Mouse (Mus musculus) cerebellum, adult 2 months (tissue): ENCODE data around the gene Arpp21. TPM values are rescaled to one million over a fixed set of nuclear protein-coding genes. Genes with fewer than 3 reads are reported as not detected.

ENCODE experiments used
- DNase-seq, 2 experiments: peaks; one replicate each; pipeline ENCODE4 v3.0.0; 2021
- H3K27ac ChIP-seq: fragments of 200-500 bp; 2 replicates; pipeline ENCODE4 v1.5.1; 2012; ENCODE audit warnings: low read length, control low read depth, inconsistent platforms; ENCODE audit not compliant: insufficient read depth
- H3K27me3 ChIP-seq: fragments of 200-500 bp; 2 replicates; pipeline ENCODE4 v1.6.1; 2012; ENCODE audit warnings: inconsistent platforms, mild to moderate bottlenecking, low read length, moderate library complexity; ENCODE audit not compliant: control insufficient read depth, insufficient read depth
- H3K4me1 ChIP-seq: fragments of 200-500 bp; 2 replicates; pipeline ENCODE4 v1.6.1; 2011; ENCODE audit warnings: low read length; ENCODE audit not compliant: control insufficient read depth, insufficient read depth
- H3K4me3 ChIP-seq: fragments of 200-500 bp; replicated peaks from 2 replicates; pipeline ENCODE3; 2011; ENCODE audit warnings: mild to moderate bottlenecking, low read depth, low read length, control low read depth; ENCODE audit not compliant: insufficient read depth
- CTCF ChIP-seq: fragments of 200-500 bp; IDR thresholded peaks from 2 replicates; pipeline ENCODE4 v1.5.1; 2011; ENCODE audit warnings: low read depth, mild to moderate bottlenecking, control low read depth, low read length, moderate library complexity, borderline replicate concordance; ENCODE audit not compliant: insufficient read depth
- POLR2A ChIP-seq: fragments of 200-500 bp; IDR thresholded peaks from 2 replicates; pipeline ENCODE4 v1.6.1; 2011; ENCODE audit warnings: low read length, control low read depth, borderline replicate concordance; ENCODE audit not compliant: insufficient read depth
- WGBS: fragments of 180-500 bp; shearing (Covaris S2); methylation state at CpG from one replicate; pipeline ENCODE4 v1.1.7; 2018; 5-methylcytosine and 5-hydroxymethylcytosine counted together
- polyA plus RNA-seq: library from polyadenylated mRNA; depleted of rRNA; stranded (reverse); fragments of >200 nt; gene quantifications from 2 replicates; pipeline ENCODE4 v1.2.3, GENCODE M21; 2012

Arpp21 gene
- polyA plus RNA-seq, 1 experiment, result 116 TPM

DNA sequence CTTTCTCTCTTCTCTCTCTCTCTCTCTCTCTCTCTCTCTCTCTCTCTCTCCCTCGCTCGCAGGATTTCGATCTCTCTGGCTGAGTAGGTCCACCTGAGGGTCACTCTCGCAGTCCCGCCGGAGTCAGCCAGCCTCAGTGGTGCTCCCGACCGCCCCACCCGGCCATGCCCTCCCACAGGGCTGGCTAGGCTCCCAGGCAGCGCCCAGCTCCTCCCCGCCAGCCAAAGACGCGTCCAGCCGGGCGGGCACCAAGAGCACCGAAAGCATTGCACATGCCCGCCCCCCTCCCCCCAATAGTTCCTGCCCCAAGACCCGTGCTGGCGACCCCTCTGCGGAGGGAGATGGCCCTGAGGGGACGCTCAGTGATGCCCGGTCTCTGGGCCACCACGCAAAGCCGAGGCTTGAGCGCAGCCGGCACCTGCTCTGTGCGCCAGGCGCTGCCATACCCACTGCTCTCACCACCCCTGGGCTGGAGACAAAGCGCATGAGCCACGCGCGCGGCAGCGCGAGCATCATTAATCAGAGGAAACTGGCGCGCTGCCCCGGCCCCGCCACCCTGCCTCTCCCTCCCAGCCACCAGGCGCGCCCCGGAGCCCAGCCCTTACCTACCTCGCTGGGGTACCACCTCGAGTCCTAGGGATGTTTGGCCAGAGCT lies 570 bp downstream of the Arpp21 start:
- peaks cover 9% of the 10 kb centered on the region; the same call in 1 of the 2 replicates for H3K4me1 ChIP-seq
- peak overlapping the region; percentile 99 for H3K27ac ChIP-seq
- WGBS, result under 1% methylated on average over 42 of the region's 44 CpGs
- no peaks in the 10 kb centered on the region for H3K27me3 ChIP-seq
- H3K4me3 ChIP-seq, result peak overlapping the region; percentile 91
- DNase-seq, result peak; percentile 93 to 94
- TF ChIP-seq POLR2A (no peak; the same call in 1 of the 2 replicates), CTCF (no peak)

DNA sequence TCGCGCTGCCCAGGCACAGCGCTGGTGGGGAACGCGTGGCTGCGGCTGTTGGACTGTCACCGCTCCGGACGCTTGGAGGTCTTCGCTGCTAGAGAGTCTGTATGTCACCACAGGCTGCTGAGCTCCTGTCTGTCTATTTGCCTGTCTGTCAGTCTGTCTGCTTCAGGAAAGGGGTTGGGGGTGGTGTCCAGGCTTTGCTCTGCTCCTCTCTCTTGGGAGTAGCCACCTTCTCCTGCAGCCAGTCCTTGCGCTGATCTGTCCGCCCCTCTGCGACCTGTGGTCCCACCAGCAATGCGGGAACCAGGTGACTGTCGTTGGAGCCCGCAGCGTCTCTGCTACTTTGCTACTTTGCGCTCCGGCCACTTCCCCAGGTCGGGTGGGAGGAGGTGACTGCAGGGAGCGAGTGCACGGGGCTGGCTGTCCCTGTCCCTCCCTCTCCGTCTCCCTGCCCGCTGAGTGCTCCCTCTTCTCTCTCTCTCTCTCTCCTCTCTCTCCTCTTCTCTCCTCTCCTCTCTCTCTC lies 1.2 kb downstream of the Arpp21 start:
- H3K4me1 ChIP-seq, result peaks cover 9% of the 10 kb centered on the region; the same call in 1 of the 2 replicates
- 0% methylated on average over 24 of the region's 24 CpGs for WGBS
- peak overlapping the region; percentile 99 for H3K27ac ChIP-seq
- H3K27me3 ChIP-seq, result no peaks in the 10 kb centered on the region
- peak; percentile 86 to 87 for DNase-seq
- peak overlapping the region; percentile 91 for H3K4me3 ChIP-seq
- peak; percentile 81; the same call in 1 of the 2 replicates for TF ChIP-seq POLR2A
- no peak for TF ChIP-seq CTCF

DNA sequence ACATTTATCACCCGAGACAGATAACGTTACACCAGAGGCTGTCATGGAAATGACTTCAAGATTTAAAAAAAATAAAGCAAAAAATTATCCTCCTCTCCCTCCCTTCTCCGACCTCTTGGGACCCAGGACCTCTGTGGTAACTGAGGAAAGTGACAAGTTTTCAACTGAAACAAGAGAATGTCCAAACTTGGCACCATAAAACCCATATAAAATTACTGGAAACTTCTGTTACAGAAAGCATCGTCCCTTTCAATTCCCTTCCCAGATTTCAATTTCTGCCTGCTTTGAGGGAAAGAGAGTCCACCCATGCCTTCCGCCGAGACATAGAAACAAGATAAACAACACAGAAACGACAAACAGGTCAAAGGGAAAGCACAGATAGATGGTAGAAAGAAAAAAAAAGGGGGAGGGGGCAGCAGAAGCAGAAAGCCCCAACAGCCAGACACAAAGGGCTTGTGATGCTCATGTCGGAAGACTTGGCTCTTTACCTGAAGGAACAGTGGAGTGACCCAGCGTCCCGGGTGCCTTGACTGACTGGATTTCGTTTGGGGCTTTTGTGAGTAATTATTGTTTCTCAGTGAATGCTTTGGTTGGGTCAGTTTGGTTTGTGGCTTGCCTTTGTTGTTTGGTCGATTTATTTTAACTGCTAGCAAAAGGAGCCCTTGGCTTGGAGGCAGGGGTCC lies 1.8 kb downstream of the Arpp21 start:
- no peak for DNase-seq
- H3K4me3 ChIP-seq, result peak overlapping the region; percentile 91
- H3K4me1 ChIP-seq, result peaks cover 9% of the 10 kb centered on the region; the same call in 1 of the 2 replicates
- WGBS, result 3% methylated on average over 12 of the region's 12 CpGs
- TF ChIP-seq POLR2A (no peak), CTCF (no peak)
- peak overlapping the region; percentile 99 for H3K27ac ChIP-seq
- no peaks in the 10 kb centered on the region for H3K27me3 ChIP-seq

DNA sequence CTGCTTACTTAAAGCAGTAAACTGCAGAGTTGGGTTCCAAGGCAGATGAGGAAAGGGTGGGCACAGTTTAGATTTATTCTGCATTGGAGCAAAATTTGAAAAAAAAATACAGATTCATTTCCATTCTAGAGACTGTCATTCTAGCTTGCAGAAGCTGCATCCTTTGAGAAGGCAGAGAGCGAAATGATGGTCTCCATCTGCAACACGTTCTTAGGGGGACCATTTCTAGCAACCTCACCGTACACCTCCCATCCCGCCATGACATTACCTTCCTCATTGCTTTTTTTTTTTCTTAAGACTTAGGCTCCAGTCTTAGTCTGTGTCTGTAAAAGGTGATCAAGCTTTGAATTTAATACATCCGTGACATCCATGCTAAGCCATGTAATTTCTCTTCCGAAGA lies 2.4 kb downstream of the Arpp21 start:
- Histone ChIP-seq H3K27ac (peak overlapping the region; percentile 99; the same call in 1 of the 2 replicates), H3K4me1 (peaks cover 7% of the 10 kb centered on the region; the same call in 1 of the 2 replicates), H3K4me3 (peak overlapping the region; percentile 91), H3K27me3 (no peaks in the 10 kb centered on the region)
- TF ChIP-seq POLR2A, result no peak
- TF ChIP-seq CTCF, result no peak
- no peak for DNase-seq
- WGBS, result 9% methylated on average over 6 of the region's 6 CpGs

DNA sequence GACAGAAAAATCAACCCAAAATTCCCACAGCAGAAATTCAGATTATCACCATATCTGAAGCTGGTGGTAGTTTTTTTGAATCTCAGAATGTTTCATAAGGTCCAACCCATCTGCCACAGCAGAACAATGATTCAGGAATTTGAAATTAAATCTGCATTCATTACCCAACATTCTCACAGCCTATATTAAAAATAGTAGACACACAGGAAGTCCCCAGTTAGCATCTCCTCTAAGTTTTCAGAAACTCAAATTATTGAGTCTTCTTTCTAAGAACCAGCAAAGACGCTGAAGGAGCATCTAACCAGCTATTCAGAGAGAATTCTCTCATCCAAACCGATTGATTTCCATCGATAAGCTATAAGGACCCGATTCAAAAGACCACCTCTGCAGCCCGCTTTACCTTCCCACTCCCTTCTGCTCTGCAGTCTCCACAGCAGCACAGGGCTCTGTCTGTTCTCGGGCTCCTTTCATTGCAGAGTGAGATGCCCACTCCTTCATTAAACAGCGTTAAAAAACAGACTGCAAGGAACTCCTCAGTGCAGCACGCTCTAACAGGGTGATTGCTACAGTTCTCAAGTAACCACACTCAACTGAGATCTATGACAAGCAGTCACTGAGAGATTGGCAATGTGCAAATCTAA lies 3.7 kb downstream of the Arpp21 start:
- 12% methylated on average over 8 of the region's 8 CpGs for WGBS
- Histone ChIP-seq H3K27me3 (no peaks in the 10 kb centered on the region), H3K27ac (peak overlapping the region; percentile 99)

DNA sequence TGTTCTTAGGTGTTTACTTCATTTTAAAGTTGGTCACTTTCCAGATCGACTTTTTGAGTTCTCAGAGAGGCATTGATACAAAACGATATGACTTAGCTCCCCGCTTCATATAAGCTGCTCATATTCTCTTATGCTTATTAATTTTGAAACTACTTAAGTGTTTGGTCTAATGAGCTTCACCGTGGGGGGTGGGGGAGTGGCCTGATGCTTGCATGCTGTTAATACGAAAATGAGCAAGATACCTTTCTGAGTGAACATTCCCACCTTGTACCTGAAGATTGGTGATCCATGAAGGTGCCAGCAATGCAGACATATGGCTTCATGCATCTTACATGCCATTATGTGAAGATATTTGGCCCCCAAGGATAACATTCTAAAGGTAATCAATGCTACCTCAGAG lies 4.4 kb downstream of the Arpp21 start:
- no peaks in the 10 kb centered on the region for H3K27me3 ChIP-seq
- peak; percentile 51 to 66 for DNase-seq
- H3K4me3 ChIP-seq, result peak overlapping the region; percentile 91
- H3K4me1 ChIP-seq, result peaks cover 13% of the 10 kb centered on the region
- TF ChIP-seq POLR2A, result no peak
- 9% methylated on average over 5 of the region's 5 CpGs for WGBS
- peak overlapping the region; percentile 39; the same call in 1 of the 2 replicates for H3K27ac ChIP-seq

More for the DNA sequence above, 3.7 kb downstream of the Arpp21 start:
- peak; percentile 38; the same call in 1 of the 2 replicates for TF ChIP-seq POLR2A
- TF ChIP-seq CTCF, result no peak
- peak overlapping the region; percentile 91 for H3K4me3 ChIP-seq
- peaks cover 13% of the 10 kb centered on the region for H3K4me1 ChIP-seq
- DNase-seq, result peak in 1 of 2 experiments; percentile 67

DNA sequence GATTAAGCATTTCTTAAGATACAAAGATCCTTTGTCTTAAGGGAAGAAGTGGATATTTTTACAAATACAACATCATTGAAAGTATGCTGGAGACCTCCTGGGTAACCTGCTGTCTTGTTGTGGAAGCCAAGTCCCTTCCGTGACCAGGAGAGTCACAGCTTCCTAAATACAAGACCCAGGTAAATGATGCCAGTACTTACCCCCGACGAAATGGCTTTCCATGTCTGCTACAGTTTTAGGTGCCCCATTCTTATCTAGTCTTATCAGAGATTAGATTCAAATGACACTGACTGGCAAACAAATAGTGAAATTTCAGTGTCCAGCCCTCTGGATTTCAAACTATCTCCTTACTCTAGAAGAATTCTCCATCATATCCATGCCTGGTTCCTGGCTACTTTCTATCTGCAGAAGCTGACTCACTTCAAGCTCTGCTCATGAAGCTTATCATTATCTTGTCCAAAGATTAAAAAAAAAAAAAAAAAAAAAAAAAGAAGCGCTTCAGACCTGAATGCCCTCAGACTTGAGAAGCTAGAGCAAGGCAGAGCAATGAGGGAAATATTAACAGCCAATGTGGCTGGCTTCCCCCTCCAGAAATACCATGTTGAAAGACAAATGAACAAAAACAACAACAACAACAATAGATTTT lies 4.9 kb downstream of the Arpp21 start:
- 9% methylated on average over 4 of the region's 4 CpGs for WGBS
- Histone ChIP-seq H3K4me3 (peak overlapping the region; percentile 91), H3K27ac (peak overlapping the region; percentile 75; the same call in 1 of the 2 replicates), H3K27me3 (no peaks in the 10 kb centered on the region), H3K4me1 (peaks cover 13% of the 10 kb centered on the region)
- DNase-seq, result peak in 1 of 2 experiments; percentile 40
- TF ChIP-seq POLR2A, result no peak
- TF ChIP-seq CTCF, result no peak

DNA sequence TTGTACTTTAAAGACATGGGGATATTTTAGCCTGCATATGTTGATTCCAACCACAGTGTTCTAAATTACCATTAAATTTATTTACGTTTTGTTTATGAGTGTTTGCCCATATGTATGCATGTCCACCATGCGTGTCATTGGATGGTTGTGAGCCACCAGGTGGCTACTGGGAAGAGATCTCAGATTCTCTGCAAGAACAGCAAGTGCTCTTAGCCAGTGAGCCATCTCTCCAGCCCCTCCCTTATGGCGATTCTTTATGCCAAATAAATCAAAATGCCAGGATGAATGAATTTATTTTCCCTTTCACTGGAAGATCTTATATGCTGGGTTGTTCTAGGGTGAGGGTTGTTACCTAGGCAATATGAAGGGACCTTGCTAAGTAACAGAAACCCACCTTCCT lies 7.3 kb downstream of the Arpp21 start:
- WGBS, result 18% methylated on average over 3 of the region's 3 CpGs
- Histone ChIP-seq H3K27me3 (no peaks in the 10 kb centered on the region), H3K4me1 (peaks cover 19% of the 10 kb centered on the region), H3K27ac (peak overlapping the region; percentile 23; the same call in 1 of the 2 replicates), H3K4me3 (no peak overlapping the region)
- DNase-seq, result peak; percentile 44 to 74
- no peak for TF ChIP-seq POLR2A
- TF ChIP-seq CTCF, result peak; percentile 41; the same call in 1 of the 2 replicates
